Mouse (Mus musculus) macrophage (primary cell): ENCODE results near the gene Cdkn2d. TPM values are rescaled to one million over a fixed set of nuclear protein-coding genes. Genes with fewer than 3 reads are reported as not detected.
"Not testable (repeated sequence)": the region's sequence is repeated elsewhere in the genome, so short reads cannot be mapped to it uniquely, and the experiment has no call there.

Experiments used
- H3K27ac ChIP-seq: fragments of 350-480 bp; formaldehyde crosslinking; 2 replicates; pipeline ENCODE4 v1.9.0; 2021
- H3K36me3 ChIP-seq: fragments of 350-480 bp; formaldehyde crosslinking; 2 replicates; pipeline ENCODE4 v1.9.0; 2021; ENCODE audit errors: inconsistent target
- H3K4me3 ChIP-seq: fragments of 350-480 bp; formaldehyde crosslinking; 2 replicates; pipeline ENCODE4 v1.9.0; 2021; ENCODE audit errors: inconsistent target
- H3K79me2 ChIP-seq: fragments of 350-480 bp; formaldehyde crosslinking; 2 replicates; pipeline ENCODE4 v1.9.0; 2021; ENCODE audit errors: inconsistent target
- WGBS: methylation state at CpG from one replicate; pipeline ENCODE4 v1.1.7; 2026; ENCODE audit warnings: inconsistent platforms; ENCODE audit not compliant: missing documents; 5-methylcytosine and 5-hydroxymethylcytosine counted together
- polyA plus RNA-seq: library from polyadenylated mRNA; stranded (reverse); fragments of 250-400 nt; gene quantifications from 3 replicates; pipeline ENCODE4 v1.2.4, GENCODE M21; 2018; ENCODE audit warnings: inconsistent platforms

Gene Cdkn2d
- polyA plus RNA-seq, 1 experiment from 2014 or later: 6.1 TPM

GRCm38 (mm10) chr9:21305065-21305464 is 13.9 kb upstream of the Cdkn2d start:
- 91% methylated on average over 7 of the region's 7 CpGs for WGBS
- Histone ChIP-seq H3K4me3 (no peak overlapping the region), H3K27ac (no peak overlapping the region), H3K79me2 (no peaks in the 10 kb centered on the region), H3K36me3 (no peaks in the 10 kb centered on the region)

GRCm38 (mm10) chr9:21299014-21299413 is 7.8 kb upstream of the Cdkn2d start:
- no peaks in the 10 kb centered on the region for H3K36me3 ChIP-seq
- H3K4me3 ChIP-seq: no peak overlapping the region
- no peak overlapping the region for H3K27ac ChIP-seq
- WGBS: 95% methylated on average over 10 of the region's 10 CpGs
- no peaks in the 10 kb centered on the region for H3K79me2 ChIP-seq

- 92% methylated on average over 3 of the region's 3 CpGs for WGBS
- H3K36me3 ChIP-seq: no peaks in the 10 kb centered on the region
- H3K79me2 ChIP-seq: peaks cover 26% of the 10 kb centered on the region
- H3K27ac ChIP-seq: no peak overlapping the region
- H3K4me3 ChIP-seq: no peak overlapping the region
These were observed 1.1 kb upstream of the Cdkn2d start for GRCm38 (mm10) chr9:21292271-21292670.

- not testable (repeated sequence) for H3K36me3 ChIP-seq
- H3K79me2 ChIP-seq: peaks cover 30% of the 10 kb centered on the region
- peak overlapping the region; percentile 26 for H3K4me3 ChIP-seq
- 12% methylated on average over 7 of the region's 7 CpGs for WGBS
- peak overlapping the region; percentile 65 for H3K27ac ChIP-seq
These were observed 661 bp upstream of the Cdkn2d start for GRCm38 (mm10) chr9:21291868-21292267.

GRCm38 (mm10) chr9:21290589-21290988 is 618 bp downstream of the Cdkn2d start:
- under 1% methylated on average over 20 of the region's 20 CpGs for WGBS
- Histone ChIP-seq H3K79me2 (peaks cover 43% of the 10 kb centered on the region), H3K36me3 (no peaks in the 10 kb centered on the region; the same call in 1 of the 2 replicates), H3K4me3 (peak overlapping the region; percentile 61), H3K27ac (peak overlapping the region; percentile 84)

GRCm38 (mm10) chr9:21289337-21289671 is 1.9 kb downstream of the Cdkn2d start:
- peak overlapping the region; percentile 84 for H3K27ac ChIP-seq
- H3K4me3 ChIP-seq: peak overlapping the region; percentile 61
- H3K36me3 ChIP-seq: peaks cover 12% of the 10 kb centered on the region; the same call in 1 of the 2 replicates
- 87% methylated on average over 2 of the region's 2 CpGs for WGBS
- peaks cover 51% of the 10 kb centered on the region for H3K79me2 ChIP-seq

- H3K27ac ChIP-seq: peak overlapping the region; percentile 84
- H3K36me3 ChIP-seq: peaks cover 19% of the 10 kb centered on the region
- 54% methylated on average over 13 of the region's 13 CpGs for WGBS
These were observed 2.5 kb downstream of the Cdkn2d start for GRCm38 (mm10) chr9:21288404-21289336.

GRCm38 (mm10) chr9:21287571-21288402 is 3.4 kb downstream of the Cdkn2d start, which contains the start of gene Kri1:
Gene Kri1 (minus strand): TSS chr9:21287969.
- peak within 1 kb of the TSS; percentile 73 for H3K4me3 ChIP-seq
- peak within 1 kb of the TSS; percentile 85 for H3K27ac ChIP-seq
- WGBS: 0% methylated on average over 57 of the region's 59 CpGs
- peaks cover 21% of the 10 kb centered on the region for H3K36me3 ChIP-seq
- H3K79me2 ChIP-seq: peaks cover 51% of the 10 kb centered on the region

More at GRCm38 (mm10) chr9:21288404-21289336, 2.5 kb downstream of the Cdkn2d start:
- H3K4me3 ChIP-seq: peak overlapping the region; percentile 61
- H3K79me2 ChIP-seq: peaks cover 51% of the 10 kb centered on the region

- peaks cover 26% of the 10 kb centered on the region for H3K36me3 ChIP-seq
- WGBS: 0% methylated on average over 3 of the region's 3 CpGs
- H3K4me3 ChIP-seq: peak overlapping the region; percentile 73
These were observed 4.5 kb downstream of the Cdkn2d start for GRCm38 (mm10) chr9:21286753-21287152.

GRCm38 (mm10) chr9:21283994-21284393 is 7.2 kb downstream of the Cdkn2d start:
- Histone ChIP-seq H3K79me2 (peaks cover 32% of the 10 kb centered on the region), H3K27ac (no peak overlapping the region), H3K4me3 (no peak overlapping the region), H3K36me3 (peaks cover 51% of the 10 kb centered on the region)
- WGBS: 88% methylated on average over 3 of the region's 3 CpGs

More at GRCm38 (mm10) chr9:21286753-21287152, 4.5 kb downstream of the Cdkn2d start:
- H3K79me2 ChIP-seq: peaks cover 51% of the 10 kb centered on the region
- H3K27ac ChIP-seq: peak overlapping the region; percentile 85

- peaks cover 28% of the 10 kb centered on the region for H3K79me2 ChIP-seq
- WGBS: 94% methylated on average over 3 of the region's 5 CpGs
- peaks cover 55% of the 10 kb centered on the region for H3K36me3 ChIP-seq
- H3K27ac ChIP-seq: no peak overlapping the region
- H3K4me3 ChIP-seq: no peak overlapping the region
These were observed 7.6 kb downstream of the Cdkn2d start for GRCm38 (mm10) chr9:21283591-21283990.

GRCm38 (mm10) chr9:21277776-21278175 is 13.4 kb downstream of the Cdkn2d start:
- peaks cover 92% of the 10 kb centered on the region for H3K36me3 ChIP-seq
- H3K4me3 ChIP-seq: no peak overlapping the region
- H3K27ac ChIP-seq: no peak overlapping the region
- WGBS: 94% methylated on average over 5 of the region's 5 CpGs
- no peaks in the 10 kb centered on the region for H3K79me2 ChIP-seq

- 85% methylated on average over 8 of the region's 8 CpGs for WGBS
- H3K4me3 ChIP-seq: no peak overlapping the region
- H3K27ac ChIP-seq: no peak overlapping the region
- no peaks in the 10 kb centered on the region for H3K79me2 ChIP-seq
- peaks cover 97% of the 10 kb centered on the region for H3K36me3 ChIP-seq
These were observed 14.9 kb downstream of the Cdkn2d start for GRCm38 (mm10) chr9:21276307-21276706.

GRCm38 (mm10) chr9:21275727-21276126 is 15.5 kb downstream of the Cdkn2d start:
- Histone ChIP-seq H3K27ac (no peak overlapping the region), H3K79me2 (no peaks in the 10 kb centered on the region), H3K4me3 (no peak overlapping the region), H3K36me3 (peaks cover 97% of the 10 kb centered on the region)
- WGBS: 92% methylated on average over 12 of the region's 12 CpGs
